In genomic region chr10:61976987-61977386, GRCm38 (mm10) we compare ENCODE assay signal across 9 mouse cellular contexts. TPM values are rescaled to one million over a fixed set of nuclear protein-coding genes. Genes with fewer than 3 reads are reported as not detected.
DNase-seq lines count a peak whose midpoint lies in the region; ATAC-seq lines count a peak whose summit lies in the region.
"Had no signal": no experiment of that assay in that cellular context is flagged by ENCODE, and none has a peak within 500 bp of the region (broad histone marks: within the 10 kb centered on the region; RNA-seq: fewer than 3 reads in every experiment).

No protein-coding gene starts in this region.

- no peak overlapping the region for H3K4me2 ChIP-seq in forebrain, embryonic 11.5 days (ENCODE audit: low read depth, low read length, severe bottlenecking)
- no peak overlapping the region for H3K4me2 ChIP-seq in forebrain, embryonic 13.5 days
- H3K4me2 ChIP-seq in limb, embryonic 12.5 days: peak overlapping the region; percentile 94

- H3K9ac ChIP-seq in forebrain, embryonic 11.5 days (ENCODE audit: low read length): no peak overlapping the region
- no peak overlapping the region for H3K9ac ChIP-seq in forebrain, embryonic 13.5 days
- no peak overlapping the region for H3K9ac ChIP-seq in limb, embryonic 12.5 days (replicated peaks)

- H3K27me3 ChIP-seq in forebrain, embryonic 11.5 days (ENCODE audit: control insufficient read depth, insufficient read depth, low read length): peaks cover 48% of the 10 kb centered on the region
- H3K27me3 ChIP-seq in forebrain, embryonic 13.5 days: peaks cover 87% of the 10 kb centered on the region
- peaks cover 55% of the 10 kb centered on the region for H3K27me3 ChIP-seq in limb, embryonic 12.5 days

- WGBS in forebrain, embryonic 11.5 days: 6% methylated on average over 6 of the region's 6 CpGs
- WGBS in forebrain, embryonic 13.5 days: 9% methylated on average over 6 of the region's 6 CpGs
- 10% methylated on average over 6 of the region's 6 CpGs for WGBS in limb, embryonic 12.5 days

- peaks cover 8% of the 10 kb centered on the region; the same call in 1 of the 2 replicates for H3K4me1 ChIP-seq in forebrain, embryonic 11.5 days (replicated peaks; ENCODE audit: control insufficient read depth, insufficient read depth, low read length)
- peaks cover 18% of the 10 kb centered on the region for H3K4me1 ChIP-seq in forebrain, embryonic 13.5 days
- peaks cover 42% of the 10 kb centered on the region for H3K4me1 ChIP-seq in limb, embryonic 12.5 days (replicated peaks)

- ATAC-seq in forebrain, embryonic 11.5 days (replicated peaks; ENCODE audit: low FRiP score): no peak; the same call in 1 of the 2 replicates
- ATAC-seq in forebrain, embryonic 13.5 days: no peak
- ATAC-seq in limb, embryonic 12.5 days (ENCODE audit: insufficient number of reproducible peaks, insufficient read depth, low FRiP score, low TSS enrichment, low read depth): no peak

- peak overlapping the region; percentile 5; the same call in 1 of the 2 replicates for H3K4me3 ChIP-seq in forebrain, embryonic 11.5 days (ENCODE audit: low read depth, low read length)
- no peak overlapping the region for H3K4me3 ChIP-seq in forebrain, embryonic 13.5 days
- 0 out of 2 replicates have a peak overlapping the region, but pooled peaks have one; percentile 52 for H3K4me3 ChIP-seq in limb, embryonic 12.5 days (replicated peaks)

- no peaks in the 10 kb centered on the region for H3K36me3 ChIP-seq in forebrain, embryonic 11.5 days (ENCODE audit: control insufficient read depth, insufficient read depth, low read length)
- H3K36me3 ChIP-seq in forebrain, embryonic 13.5 days (ENCODE audit: poor library complexity, severe bottlenecking): no peaks in the 10 kb centered on the region
- H3K36me3 ChIP-seq in limb, embryonic 12.5 days: no peaks in the 10 kb centered on the region
- H3K36me3 ChIP-seq: G1E had no signal

- no peak overlapping the region for H3K27ac ChIP-seq in forebrain, embryonic 11.5 days (ENCODE audit: low read depth, low read length)
- no peak overlapping the region for H3K27ac ChIP-seq in forebrain, embryonic 13.5 days
- no peak overlapping the region for H3K27ac ChIP-seq in limb, embryonic 12.5 days

- DNase-seq in forebrain, embryonic 11.5 days (ENCODE audit: low spot score): peak; percentile 56
- DNase-seq in right cerebral cortex, adult 2 months (ENCODE audit: low spot score in 2 of 2): peak; percentile 22 to 25
- no peak for DNase-seq in right cerebral cortex, postnatal 36 days (ENCODE audit: low spot score in 2 of 2)
- DNase-seq in retina, embryonic 14.5 days (ENCODE audit: low spot score): peak; percentile 44
- no peak for DNase-seq in spleen, postnatal 14 days (ENCODE audit: low spot score in 2 of 2)
- no peak for DNase-seq in gastrocnemius, postnatal 25 days

- H3K9me3 ChIP-seq in forebrain, embryonic 11.5 days (ENCODE audit: control insufficient read depth, low read length): no peaks in the 10 kb centered on the region
- H3K9me3 ChIP-seq in forebrain, embryonic 13.5 days (replicated peaks): no peaks in the 10 kb centered on the region
- no peaks in the 10 kb centered on the region for H3K9me3 ChIP-seq in limb, embryonic 12.5 days
- H3K9me3 ChIP-seq: G1E had no signal

RNA-seq across cellular contexts. Expression of gene Col13a1, which starts 1.9 kb away (rescaled TPM):
- 1.1 and 1.2 TPM in 2 replicates for polyA plus RNA-seq in forebrain, embryonic 11.5 days (2014; fragmentation: Nextera tagmentation; extraction: Ambion mirVana)
- 0.42 and 0.62 TPM in 2 replicates for polyA plus RNA-seq in forebrain, embryonic 13.5 days (2015; fragmentation: Nextera tagmentation; extraction: Ambion mirVana)
- polyA plus RNA-seq in limb, embryonic 12.5 days (2016; fragmentation: Nextera tagmentation; extraction: Ambion mirVana): 3.0 and 3.9 TPM in 2 replicates
- total RNA-seq in gastrocnemius, postnatal 25 days (2021): 1 to 10 TPM; 1.0 to 1.4 TPM
- polyA plus RNA-seq: G1E had no signal

Comparison
In these comparisons a context has a peak if more than half of its experiments do, and no peak if none do; other contexts are left out.
1. DNase-seq: peak in forebrain, embryonic 11.5 days (single experiment), right cerebral cortex, adult 2 months (2 of 2) and retina, embryonic 14.5 days (single experiment); none in right cerebral cortex, postnatal 36 days (0 of 2), spleen, postnatal 14 days (0 of 2) and gastrocnemius, postnatal 25 days (single experiment).